Mouse (Mus musculus): ENCODE results near the gene Endov. TPM values are rescaled to one million over a fixed set of nuclear protein-coding genes. Genes with fewer than 3 reads are reported as not detected.

Endov gene
- polyA plus RNA-seq, 1 experiment from 2014 or later, result 16.3 TPM

GRCm38 (mm10) chr11:119547183-119547921, 56.2 kb downstream of the Endov start, which contains the start of gene Nptx1:
Gene Nptx1, minus strand, starts transcription at chr11:119547753.
- WGBS, result under 1% methylated on average over 82 of the region's 90 CpGs

GRCm38 (mm10) chr11:119547951-119548591, 56.9 kb downstream of the Endov start:
- peaks cover 57% of the 10 kb centered on the region for H3K27me3 ChIP-seq (ENCODE audit: insufficient read depth, low read length)
- TF ChIP-seq CTCF (IDR thresholded peaks at IDR 0.05; ENCODE audit: low read depth), result no peak
- under 1% methylated on average over 39 of the region's 39 CpGs for WGBS
- DNase-seq (ENCODE audit: low spot score), result no peak
- peak overlapping the region; percentile 54 for H3K4me3 ChIP-seq (replicated peaks; ENCODE audit: low read depth, low read length)
- no peak for ATAC-seq (replicated peaks; ENCODE audit: low FRiP score, low read depth)
- peak overlapping the region; percentile 98 for H3K4me2 ChIP-seq (ENCODE audit: low read length)
- H3K27ac ChIP-seq, result no peak overlapping the region
- peaks cover 28% of the 10 kb centered on the region for H3K4me1 ChIP-seq (replicated peaks; ENCODE audit: insufficient read depth, low read length)
- H3K36me3 ChIP-seq (ENCODE audit: insufficient read depth, low read length), result no peaks in the 10 kb centered on the region
- no peaks in the 10 kb centered on the region for H3K9me3 ChIP-seq (replicated peaks; ENCODE audit: low read length)
- H3K9ac ChIP-seq (ENCODE audit: low read depth, low read length), result peak overlapping the region; percentile 51; the same call in 1 of the 2 replicates

More at GRCm38 (mm10) chr11:119547183-119547921, 56.2 kb downstream of the Endov start, which contains the start of gene Nptx1:
- no peak for ATAC-seq (replicated peaks; ENCODE audit: low FRiP score, low read depth)
- Histone ChIP-seq H3K4me2 (ENCODE audit: low read length) (peak within 1 kb of the TSS; percentile 98), H3K4me3 (replicated peaks; ENCODE audit: low read depth, low read length) (peak within 1 kb of the TSS; percentile 54), H3K36me3 (ENCODE audit: insufficient read depth, low read length) (no peaks in the 10 kb centered on the region), H3K9me3 (replicated peaks; ENCODE audit: low read length) (no peaks in the 10 kb centered on the region), H3K9ac (ENCODE audit: low read depth, low read length) (peak within 1 kb of the TSS; percentile 51; the same call in 1 of the 2 replicates), H3K27me3 (ENCODE audit: insufficient read depth, low read length) (peaks cover 57% of the 10 kb centered on the region), H3K4me1 (replicated peaks; ENCODE audit: insufficient read depth, low read length) (peaks cover 28% of the 10 kb centered on the region), H3K27ac (no peak within 1 kb of the TSS)
- TF ChIP-seq CTCF (IDR thresholded peaks at IDR 0.05; ENCODE audit: low read depth), result no peak
- DNase-seq (ENCODE audit: low spot score), result no peak

- peak overlapping the region; percentile 34 for H3K4me3 ChIP-seq (replicated peaks; ENCODE audit: low read depth, low read length)
- no peak for TF ChIP-seq CTCF (IDR thresholded peaks at IDR 0.05; ENCODE audit: low read depth)
- H3K4me1 ChIP-seq (replicated peaks; ENCODE audit: insufficient read depth, low read length), result peaks cover 28% of the 10 kb centered on the region
- 1% methylated on average over 37 of the region's 37 CpGs for WGBS
- no peak for ATAC-seq (replicated peaks; ENCODE audit: low FRiP score, low read depth)
- H3K36me3 ChIP-seq (ENCODE audit: insufficient read depth, low read length), result no peaks in the 10 kb centered on the region
- 0 out of 2 replicates have a peak overlapping the region, but pooled peaks have one; percentile 9 for H3K9ac ChIP-seq (ENCODE audit: low read depth, low read length)
- H3K27me3 ChIP-seq (ENCODE audit: insufficient read depth, low read length), result peaks cover 57% of the 10 kb centered on the region
- no peak for DNase-seq (ENCODE audit: low spot score)
- peak overlapping the region; percentile 98 for H3K4me2 ChIP-seq (ENCODE audit: low read length)
- no peaks in the 10 kb centered on the region for H3K9me3 ChIP-seq (replicated peaks; ENCODE audit: low read length)
- H3K27ac ChIP-seq, result no peak overlapping the region
Observed at GRCm38 (mm10) chr11:119548741-119549370, 57.7 kb downstream of the Endov start.

- Histone ChIP-seq H3K27ac (no peak overlapping the region), H3K9ac (ENCODE audit: low read depth, low read length) (0 out of 2 replicates have a peak overlapping the region, but pooled peaks have one; percentile 9), H3K27me3 (ENCODE audit: insufficient read depth, low read length) (peaks cover 57% of the 10 kb centered on the region), H3K9me3 (replicated peaks; ENCODE audit: low read length) (no peaks in the 10 kb centered on the region), H3K36me3 (ENCODE audit: insufficient read depth, low read length) (no peaks in the 10 kb centered on the region), H3K4me1 (replicated peaks; ENCODE audit: insufficient read depth, low read length) (peaks cover 28% of the 10 kb centered on the region), H3K4me3 (replicated peaks; ENCODE audit: low read depth, low read length) (peak overlapping the region; percentile 34), H3K4me2 (ENCODE audit: low read length) (peak overlapping the region; percentile 98)
- DNase-seq (ENCODE audit: low spot score) (no peak), ATAC-seq (replicated peaks; ENCODE audit: low FRiP score, low read depth) (no peak)
- WGBS, result under 1% methylated on average over 43 of the region's 43 CpGs
- no peak for TF ChIP-seq CTCF (IDR thresholded peaks at IDR 0.05; ENCODE audit: low read depth)
Observed at GRCm38 (mm10) chr11:119549371-119549811, 58.2 kb downstream of the Endov start.

GRCm38 (mm10) chr11:119550546-119551335, 59.6 kb downstream of the Endov start:
- DNase-seq (ENCODE audit: low spot score) (no peak), ATAC-seq (replicated peaks; ENCODE audit: low FRiP score, low read depth) (no peak)
- Histone ChIP-seq H3K27ac (no peak overlapping the region), H3K9me3 (replicated peaks; ENCODE audit: low read length) (no peaks in the 10 kb centered on the region), H3K4me3 (replicated peaks; ENCODE audit: low read depth, low read length) (no peak overlapping the region), H3K4me2 (ENCODE audit: low read length) (no peak overlapping the region), H3K36me3 (ENCODE audit: insufficient read depth, low read length) (no peaks in the 10 kb centered on the region), H3K9ac (ENCODE audit: low read depth, low read length) (no peak overlapping the region), H3K4me1 (replicated peaks; ENCODE audit: insufficient read depth, low read length) (peaks cover 28% of the 10 kb centered on the region), H3K27me3 (ENCODE audit: insufficient read depth, low read length) (peaks cover 46% of the 10 kb centered on the region)
- no peak for TF ChIP-seq CTCF (IDR thresholded peaks at IDR 0.05; ENCODE audit: low read depth)
- WGBS, result 67% methylated on average over 10 of the region's 10 CpGs
